Comparison of ENCODE assay signal across 23 mouse cellular contexts in the genomic region with DNA sequence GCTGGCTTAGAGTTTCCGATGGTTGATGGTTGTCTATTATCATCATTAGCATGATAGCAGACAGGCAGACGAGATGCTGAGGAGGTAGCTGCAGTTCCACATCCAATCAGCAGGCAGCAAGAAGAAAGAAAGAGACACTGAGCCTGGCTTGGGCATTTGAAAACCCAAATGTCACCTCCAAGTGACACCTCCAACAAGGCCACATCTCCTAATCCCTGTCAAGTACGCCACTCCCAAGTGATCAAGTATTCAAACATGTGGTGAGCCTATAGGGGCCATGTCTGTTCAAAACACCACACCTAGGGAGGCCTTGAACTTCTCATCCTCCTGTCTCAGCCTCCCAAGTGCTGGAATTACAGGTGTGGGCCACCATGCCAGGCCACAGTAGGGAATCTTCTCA.
A peak's percentile ranks its signal among the peaks of the same experiment; 100 is the strongest.
DNase-seq lines count a peak whose midpoint lies in the region; ATAC-seq lines count a peak whose summit lies in the region.
"Had no signal": no experiment of that assay in that cellular context is flagged by ENCODE, and none has a peak within 500 bp of the region (broad histone marks: within the 10 kb centered on the region; RNA-seq: fewer than 3 reads in every experiment).

No protein-coding gene starts in this region.

- WGBS in forebrain, embryonic 16.5 days = 70% methylated on average over 3 of the region's 3 CpGs

- H3K9me3 ChIP-seq in forebrain, embryonic 16.5 days (ENCODE audit: control insufficient read depth, low read length) = no peaks in the 10 kb centered on the region
- H3K9me3 ChIP-seq: embryonic facial prominence, embryonic 13.5 days; embryonic facial prominence, embryonic 15.5 days; forebrain, embryonic 10.5 days; forebrain, embryonic 12.5 days had no signal

- H3K27me3 ChIP-seq in forebrain, embryonic 16.5 days (replicated peaks; ENCODE audit: control insufficient read depth, insufficient read depth, low read length) = no peaks in the 10 kb centered on the region
- H3K27me3 ChIP-seq: embryonic facial prominence, embryonic 13.5 days; embryonic facial prominence, embryonic 15.5 days; forebrain, embryonic 12.5 days; Patski had no signal

- ATAC-seq in forebrain, embryonic 16.5 days = no peak
- ATAC-seq: forebrain, embryonic 14.5 days; forebrain, postnatal 0 days; Patski had no signal

- H3K27ac ChIP-seq in forebrain, embryonic 16.5 days (ENCODE audit: low read length) = no peak overlapping the region
- H3K27ac ChIP-seq: embryonic facial prominence, embryonic 13.5 days; embryonic facial prominence, embryonic 15.5 days; forebrain, embryonic 10.5 days; forebrain, embryonic 12.5 days had no signal

- peak; percentile 73 for DNase-seq in ES-CJ7 (ENCODE audit: low read depth, low spot score)
- peak; percentile 33 for DNase-seq in R1 (ENCODE audit: low read depth, low spot score)
- peak; percentile 59 for DNase-seq in ZHBTc4 (ENCODE audit: low read depth, low spot score)
- no peak for DNase-seq in cerebellum, adult 18-20 months
- DNase-seq: adrenal gland, adult 2 months; adrenal gland, postnatal 10 days; adrenal gland, postnatal 25 days; cerebellum, adult 11 months; cerebellum, adult 2 months; cerebellum, adult 9-10 months; cerebellum, postnatal 10 days; cerebellum, postnatal 36 days; embryo, embryonic 11 days; forebrain, postnatal 0 days had no signal

- no peak overlapping the region for H3K4me2 ChIP-seq in forebrain, embryonic 16.5 days (ENCODE audit: low read length)
- H3K4me2 ChIP-seq: embryonic facial prominence, embryonic 13.5 days; embryonic facial prominence, embryonic 15.5 days; forebrain, embryonic 12.5 days had no signal

- H3K36me3 ChIP-seq in forebrain, embryonic 16.5 days (ENCODE audit: control insufficient read depth, insufficient read depth) = no peaks in the 10 kb centered on the region
- H3K36me3 ChIP-seq: embryonic facial prominence, embryonic 13.5 days; embryonic facial prominence, embryonic 15.5 days; forebrain, embryonic 10.5 days; forebrain, embryonic 12.5 days; G1E had no signal

- no peaks in the 10 kb centered on the region for H3K4me1 ChIP-seq in forebrain, embryonic 16.5 days (replicated peaks; ENCODE audit: control insufficient read depth, insufficient read depth, low read length)
- H3K4me1 ChIP-seq: embryonic facial prominence, embryonic 13.5 days; embryonic facial prominence, embryonic 15.5 days; forebrain, embryonic 12.5 days had no signal

- H3K4me3 ChIP-seq in forebrain, embryonic 16.5 days (replicated peaks; ENCODE audit: low read length) = no peak overlapping the region
- H3K4me3 ChIP-seq: embryonic facial prominence, embryonic 13.5 days; embryonic facial prominence, embryonic 15.5 days; erythroblast, embryonic 14.5 days; forebrain, embryonic 10.5 days; forebrain, embryonic 12.5 days had no signal

- no peak overlapping the region for H3K9ac ChIP-seq in forebrain, embryonic 16.5 days (replicated peaks; ENCODE audit: low read depth, low read length)
- H3K9ac ChIP-seq: embryonic facial prominence, embryonic 13.5 days; embryonic facial prominence, embryonic 15.5 days; forebrain, embryonic 12.5 days; forebrain, postnatal 0 days had no signal

Comparison
In these comparisons a context has a peak if more than half of its experiments do, and no peak if none do; other contexts are left out.
1. DNase-seq: peak in ES-CJ7 (single experiment), R1 (single experiment) and ZHBTc4 (single experiment); none in cerebellum, adult 18-20 months (0 of 2).